Mouse (Mus musculus): Measurements from ENCODE around the gene Nlrp9a. TPM values are rescaled to one million over a fixed set of nuclear protein-coding genes. Genes with fewer than 3 reads are reported as not detected.
"Not testable (repeated sequence)": the region's sequence is repeated elsewhere in the genome, so short reads cannot be mapped to it uniquely, and the experiment has no call there.

Gene Nlrp9a
- polyA plus RNA-seq (2014; fragmentation: Nextera tagmentation; extraction: Ambion mirVana), result not detected in 2 replicates

- not testable (repeated sequence) for H3K9ac ChIP-seq; DNase-seq (ENCODE audit: low spot score); ATAC-seq (ENCODE audit: low FRiP score); H3K4me3 ChIP-seq (replicated peaks; ENCODE audit: low read length); H3K27me3 ChIP-seq (ENCODE audit: control insufficient read depth, insufficient read depth, low read length); H3K9me3 ChIP-seq (ENCODE audit: control insufficient read depth, low read length); H3K4me2 ChIP-seq (replicated peaks); H3K36me3 ChIP-seq (replicated peaks; ENCODE audit: control insufficient read depth, insufficient read depth); H3K4me1 ChIP-seq (replicated peaks; ENCODE audit: control insufficient read depth, insufficient read depth, low read length); H3K27ac ChIP-seq
- WGBS, result 66% methylated on average over 2 of the region's 2 CpGs
Measured at GRCm38 (mm10) chr7:26534723-26535122, at the start of gene Nlrp9a. Gene Nlrp9a, plus strand, starts transcription at chr7:26535023.

- not testable (repeated sequence) for H3K4me3 ChIP-seq (replicated peaks; ENCODE audit: low read length); H3K27ac ChIP-seq; H3K4me1 ChIP-seq (replicated peaks; ENCODE audit: control insufficient read depth, insufficient read depth, low read length); ATAC-seq (ENCODE audit: low FRiP score); H3K4me2 ChIP-seq (replicated peaks); H3K9ac ChIP-seq; H3K9me3 ChIP-seq (ENCODE audit: control insufficient read depth, low read length); H3K36me3 ChIP-seq (replicated peaks; ENCODE audit: control insufficient read depth, insufficient read depth); H3K27me3 ChIP-seq (ENCODE audit: control insufficient read depth, insufficient read depth, low read length); DNase-seq (ENCODE audit: low spot score)
- 86% methylated on average over 18 of the region's 18 CpGs for WGBS
Measured at GRCm38 (mm10) chr7:26489514-26489913, 45.3 kb upstream of the Nlrp9a start.

GRCm38 (mm10) chr7:26589077-26589476 lies 54.3 kb downstream of the Nlrp9a start:
- H3K9me3 ChIP-seq (ENCODE audit: control insufficient read depth, low read length), result no peaks in the 10 kb centered on the region
- no peak overlapping the region for H3K27ac ChIP-seq
- H3K36me3 ChIP-seq (replicated peaks; ENCODE audit: control insufficient read depth, insufficient read depth), result no peaks in the 10 kb centered on the region
- no peak overlapping the region for H3K4me2 ChIP-seq (replicated peaks)
- no peak overlapping the region for H3K9ac ChIP-seq
- H3K27me3 ChIP-seq (ENCODE audit: control insufficient read depth, insufficient read depth, low read length), result no peaks in the 10 kb centered on the region
- DNase-seq (ENCODE audit: low spot score), result no peak
- no peak overlapping the region for H3K4me3 ChIP-seq (replicated peaks; ENCODE audit: low read length)
- no peak for ATAC-seq (ENCODE audit: low FRiP score)
- no peaks in the 10 kb centered on the region for H3K4me1 ChIP-seq (replicated peaks; ENCODE audit: control insufficient read depth, insufficient read depth, low read length)

- H3K4me1 ChIP-seq (replicated peaks; ENCODE audit: control insufficient read depth, insufficient read depth, low read length), result no peaks in the 10 kb centered on the region
- no peak for DNase-seq (ENCODE audit: low spot score)
- no peak overlapping the region for H3K27ac ChIP-seq
- H3K4me3 ChIP-seq (replicated peaks; ENCODE audit: low read length), result no peak overlapping the region
- H3K4me2 ChIP-seq (replicated peaks), result no peak overlapping the region
- H3K9me3 ChIP-seq (ENCODE audit: control insufficient read depth, low read length), result no peaks in the 10 kb centered on the region
- no peaks in the 10 kb centered on the region for H3K36me3 ChIP-seq (replicated peaks; ENCODE audit: control insufficient read depth, insufficient read depth)
- WGBS, result 86% methylated on average over 1 of the region's 1 CpGs
- H3K27me3 ChIP-seq (ENCODE audit: control insufficient read depth, insufficient read depth, low read length), result no peaks in the 10 kb centered on the region
- no peak overlapping the region for H3K9ac ChIP-seq
- no peak for ATAC-seq (ENCODE audit: low FRiP score)
Measured at GRCm38 (mm10) chr7:26589774-26590173, 55.0 kb downstream of the Nlrp9a start.

- WGBS, result 76% methylated on average over 1 of the region's 1 CpGs
- not testable (repeated sequence) for ATAC-seq (ENCODE audit: low FRiP score); DNase-seq (ENCODE audit: low spot score); H3K4me1 ChIP-seq (replicated peaks; ENCODE audit: control insufficient read depth, insufficient read depth, low read length); H3K27ac ChIP-seq; H3K36me3 ChIP-seq (replicated peaks; ENCODE audit: control insufficient read depth, insufficient read depth); H3K4me3 ChIP-seq (replicated peaks; ENCODE audit: low read length); H3K9ac ChIP-seq; H3K9me3 ChIP-seq (ENCODE audit: control insufficient read depth, low read length); H3K4me2 ChIP-seq (replicated peaks); H3K27me3 ChIP-seq (ENCODE audit: control insufficient read depth, insufficient read depth, low read length)
Measured at GRCm38 (mm10) chr7:26618364-26618763, 83.5 kb downstream of the Nlrp9a start, which contains the start of gene Vmn1r185. Gene Vmn1r185, minus strand, starts transcription at chr7:26618464.

Small RNAs within 50 kb of the gene (microRNA-seq; reads per million reads assigned to microRNA genes)
- gene Gm25947, result not detected

Other genes starting within 250 kb of the Nlrp9a start
- gene Cyp2a4, start 227.9 kb upstream of the Nlrp9a start, polyA plus RNA-seq (2014; fragmentation: Nextera tagmentation; extraction: Ambion mirVana), result not detected in 2 replicates
- not detected in 2 replicates for gene Nlrp9c, start 131.3 kb upstream of the Nlrp9a start, polyA plus RNA-seq (2014; fragmentation: Nextera tagmentation; extraction: Ambion mirVana)
- gene Nlrp4a, start 99.9 kb upstream of the Nlrp9a start, polyA plus RNA-seq (2014; fragmentation: Nextera tagmentation; extraction: Ambion mirVana), result not detected in 2 replicates
- gene Vmn1r185, start 83.4 kb downstream of the Nlrp9a start, polyA plus RNA-seq (2014; fragmentation: Nextera tagmentation; extraction: Ambion mirVana), result not detected in 2 replicates
- not detected in 2 replicates for gene Cyp2b23, start 151.4 kb downstream of the Nlrp9a start, polyA plus RNA-seq (2014; fragmentation: Nextera tagmentation; extraction: Ambion mirVana)
- gene Cyp2b19, start 222.1 kb downstream of the Nlrp9a start, polyA plus RNA-seq (2014; fragmentation: Nextera tagmentation; extraction: Ambion mirVana), result 0.56 and 0.77 TPM in 2 replicates

All from hindbrain, embryonic 14.5 days (tissue).